Mouse (Mus musculus) embryo, embryonic 11 days (tissue): ENCODE data around the gene Gm42420.

Experiments
- DNase-seq: peaks from one replicate; pipeline ENCODE4 v3.0.0-alpha.2; 2015

The Gm42420 gene

GRCm38 (mm10) chr6:39573791-39574554 is 11.6 kb upstream of the Gm42420 start, which contains the start of gene Adck2:
Gene Adck2 (plus strand): TSS chr6:39573873.
- DNase-seq = peak; percentile 92

DNA sequence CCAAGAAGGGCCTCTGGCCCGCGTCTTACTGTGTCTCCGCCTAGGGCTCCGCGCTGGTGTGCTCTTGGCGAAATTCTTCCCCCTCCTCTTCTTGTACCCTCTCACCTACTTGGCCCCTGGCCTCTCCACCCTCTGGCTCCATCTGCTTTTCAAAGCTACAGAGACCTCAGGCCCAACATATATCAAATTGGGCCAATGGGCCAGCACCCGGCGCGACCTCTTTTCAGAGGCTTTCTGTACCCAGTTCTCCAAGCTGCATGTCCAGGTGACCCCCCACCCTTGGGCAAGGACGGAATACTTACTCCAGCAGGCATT is 11.0 kb upstream of the Gm42420 start:
- no peak for DNase-seq

GRCm38 (mm10) chr6:39574951-39575350 is 10.6 kb upstream of the Gm42420 start:
- DNase-seq = no peak

- no peak for DNase-seq
Observed at GRCm38 (mm10) chr6:39579552-39579951, 6.0 kb upstream of the Gm42420 start.

DNA sequence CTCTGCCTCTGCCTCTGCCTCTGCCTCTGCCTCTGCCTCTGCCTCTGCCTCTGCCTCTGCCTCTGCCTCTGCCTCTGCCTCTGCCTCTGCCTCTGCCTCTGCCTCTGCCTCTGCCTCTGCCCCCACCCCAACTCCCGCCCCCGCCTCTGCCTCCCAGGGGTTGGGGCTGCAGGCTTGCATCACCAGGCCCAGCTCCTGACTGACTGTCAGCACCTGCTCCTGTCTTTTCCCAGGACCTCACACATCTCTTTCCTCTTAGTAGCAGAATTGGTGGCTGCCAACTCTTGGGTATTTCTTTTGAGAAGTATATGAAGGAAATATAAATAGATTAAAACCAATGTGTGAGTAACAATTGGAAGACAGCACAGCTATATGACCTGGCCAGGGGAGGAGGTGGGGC is 5.0 kb upstream of the Gm42420 start:
- no peak for DNase-seq

GRCm38 (mm10) chr6:39581087-39581784 is 4.3 kb upstream of the Gm42420 start:
- DNase-seq = no peak

DNA sequence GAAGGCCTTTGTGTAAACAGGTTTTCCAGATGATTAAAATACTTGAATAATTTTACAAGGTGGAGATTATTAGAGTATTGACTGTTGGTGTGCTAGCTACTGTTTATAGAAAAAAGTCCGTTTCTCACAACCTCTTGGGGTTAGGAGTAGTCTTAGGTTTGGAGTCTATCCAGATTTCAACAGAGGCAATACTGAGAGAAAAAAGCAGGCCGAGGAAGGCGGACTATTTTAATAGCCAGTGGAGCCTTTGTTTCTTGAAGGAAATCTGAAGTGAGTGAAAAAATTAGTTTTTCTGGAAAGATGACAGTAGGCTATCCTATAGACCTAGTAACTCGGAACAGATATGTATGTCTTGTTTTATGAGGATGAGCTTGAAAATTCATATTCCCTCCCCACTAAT is 5.9 kb downstream of the Gm42420 start:
- no peak for DNase-seq

- DNase-seq = peak; percentile 96
Observed at GRCm38 (mm10) chr6:39592401-39593214, 7.1 kb downstream of the Gm42420 start, which contains the start of gene Ndufb2. Gene Ndufb2 (plus strand): TSS chr6:39592574.

DNA sequence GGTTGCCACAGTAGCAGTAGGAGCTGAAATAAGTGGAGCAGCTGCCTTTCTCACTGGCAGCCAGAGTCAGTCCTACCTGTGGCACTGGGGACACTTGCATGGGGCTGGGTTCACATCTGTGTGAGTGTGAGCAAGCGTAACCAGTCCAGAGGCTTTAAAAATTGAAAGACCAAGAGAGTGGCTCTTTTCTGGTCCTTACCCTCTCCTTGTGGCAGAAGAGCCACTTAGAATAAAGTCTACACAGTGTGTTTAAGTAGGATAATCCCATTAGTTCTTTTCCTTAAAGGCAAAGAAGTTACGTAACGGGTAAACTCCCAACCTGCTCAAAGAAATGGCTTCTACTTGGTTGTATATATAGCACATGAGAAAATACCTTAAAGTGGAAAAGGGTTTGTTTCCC is 15.3 kb downstream of the Gm42420 start:
- no peak for DNase-seq

DNA sequence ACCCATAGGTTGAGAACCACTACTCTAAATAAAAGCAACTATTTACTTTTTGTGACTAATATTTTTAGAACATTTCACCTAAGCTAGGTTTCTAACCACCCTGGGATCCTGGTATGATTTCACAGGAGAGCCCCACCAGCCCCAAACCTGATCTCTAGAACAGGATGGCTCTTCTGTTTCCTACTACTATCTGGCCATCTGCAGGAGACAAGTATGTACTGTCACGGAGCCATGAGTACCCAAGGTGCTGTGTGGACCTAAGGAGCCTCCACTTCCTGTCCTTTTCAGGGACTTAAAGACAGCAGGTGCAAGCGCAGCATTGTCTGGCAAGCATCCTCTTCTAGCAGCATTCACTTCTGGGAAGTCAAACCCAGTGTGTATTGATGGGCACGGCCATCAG is 16.3 kb downstream of the Gm42420 start:
- no peak for DNase-seq

DNA sequence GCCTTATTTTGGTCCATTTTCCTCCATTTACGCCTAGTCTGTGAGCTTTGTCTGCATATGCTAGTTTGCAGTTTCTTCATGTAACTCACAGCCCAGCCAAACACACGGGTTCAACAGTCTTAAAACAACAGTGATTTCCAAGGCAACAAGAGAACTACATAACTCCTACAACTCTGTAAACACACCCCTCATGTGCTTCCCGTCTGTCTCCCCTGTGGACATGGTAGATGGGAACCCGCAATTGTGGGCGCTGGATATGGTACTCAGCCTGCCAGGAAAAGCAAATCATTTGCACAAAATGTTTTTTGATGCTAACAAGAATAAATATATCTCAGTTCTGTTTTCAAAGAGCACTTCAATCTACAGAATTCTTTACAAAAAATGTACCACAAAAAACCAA is 19.0 kb downstream of the Gm42420 start:
- no peak for DNase-seq

DNA sequence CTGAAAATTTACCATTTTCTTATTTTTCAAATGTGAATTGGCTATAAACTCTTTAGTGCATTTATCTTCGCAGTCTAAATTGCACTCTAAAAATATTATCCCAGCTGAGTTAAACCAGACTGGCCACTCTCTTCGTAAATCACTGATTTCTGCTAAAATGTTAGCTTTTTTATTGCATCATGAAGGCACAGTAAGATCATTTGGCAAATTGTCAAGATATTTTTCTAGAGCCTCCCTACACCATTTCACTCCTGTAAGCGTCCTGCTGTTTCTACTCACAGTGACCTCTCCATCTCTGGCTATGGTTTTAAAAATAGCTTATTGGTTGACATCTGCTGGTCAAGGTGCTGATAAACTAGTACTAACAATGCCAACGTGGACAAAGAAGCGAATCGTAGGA is 20.5 kb downstream of the Gm42420 start:
- DNase-seq = no peak

DNA sequence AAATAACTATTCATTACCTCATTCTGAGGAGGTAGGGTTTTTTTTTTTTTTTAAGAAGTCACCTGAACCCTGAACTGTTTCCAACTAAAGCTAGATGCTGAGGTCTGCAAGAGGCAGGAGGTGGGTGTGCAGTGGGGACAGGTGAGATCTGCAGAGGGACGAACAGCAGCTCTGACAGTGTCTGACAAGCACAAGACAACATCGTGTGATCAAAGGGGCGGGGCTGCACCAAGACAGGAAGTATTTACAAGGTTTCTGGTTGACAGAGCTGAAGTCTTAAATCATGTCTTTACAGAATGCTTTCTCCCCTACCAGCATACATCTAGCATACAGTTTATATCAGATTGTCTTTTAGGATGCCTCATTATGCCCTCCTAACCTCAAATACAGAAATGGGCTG is 21.3 kb downstream of the Gm42420 start:
- no peak for DNase-seq

DNA sequence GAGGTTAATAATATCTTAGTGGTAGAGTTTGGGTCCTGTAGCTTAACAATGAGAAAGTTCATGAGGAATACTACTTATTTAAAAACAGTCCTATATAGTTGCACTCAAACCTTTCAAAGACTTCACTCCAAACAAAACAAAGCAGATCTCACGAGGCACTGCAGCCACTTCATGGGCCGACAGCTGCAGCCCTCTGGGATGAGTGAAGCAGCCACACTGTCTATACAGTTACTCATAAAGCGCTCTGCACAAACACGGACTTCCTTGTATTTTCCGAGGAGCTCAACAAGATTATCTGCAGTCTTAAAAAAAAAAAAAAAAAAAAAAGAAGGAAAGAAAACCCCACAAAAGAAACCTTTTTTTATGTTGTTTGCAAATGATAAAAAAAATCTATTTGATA is 21.8 kb downstream of the Gm42420 start:
- DNase-seq = no peak

DNA sequence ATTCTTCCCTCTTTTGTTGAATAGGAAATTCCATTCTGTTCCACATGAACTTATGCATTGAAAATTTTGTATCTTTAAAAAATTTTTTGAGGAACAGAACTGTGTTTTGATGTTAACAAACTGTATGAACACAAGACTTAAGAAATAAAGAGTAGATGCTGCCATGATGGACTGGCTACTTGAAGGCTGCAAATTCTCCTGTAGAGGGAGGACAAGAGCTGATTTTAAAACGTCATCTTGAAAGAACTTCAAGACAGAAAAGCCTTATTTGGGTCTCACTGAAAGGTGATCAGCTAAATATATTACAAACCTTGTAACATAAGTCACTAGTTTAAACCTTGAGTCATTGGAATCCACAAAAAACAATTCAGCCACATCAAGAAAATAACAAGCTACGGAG is 24.7 kb downstream of the Gm42420 start:
- DNase-seq = no peak

DNA sequence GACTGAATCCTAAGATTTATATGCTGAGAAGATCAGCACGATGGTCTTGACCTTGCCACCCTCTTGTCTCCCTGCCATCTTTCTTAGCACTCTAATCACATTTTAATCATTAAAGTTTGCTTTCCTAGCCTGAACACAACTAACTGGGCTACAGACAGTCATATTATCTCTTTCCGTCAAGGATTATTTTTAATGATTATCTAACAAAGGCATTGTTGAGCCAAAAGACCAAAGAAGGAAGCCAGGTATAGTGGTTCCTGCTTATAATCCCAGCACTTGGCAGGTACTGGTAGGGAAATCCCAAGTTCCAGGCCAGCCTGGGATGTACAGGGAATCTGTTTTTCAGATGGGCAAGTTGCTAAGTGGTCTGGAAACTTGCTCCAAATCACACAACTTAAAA is 25.7 kb downstream of the Gm42420 start:
- DNase-seq = no peak
